Mouse (Mus musculus): ENCODE results near the gene Gm4907. TPM values are rescaled to one million over a fixed set of nuclear protein-coding genes. Genes with fewer than 3 reads are reported as not detected.
"Not testable (repeated sequence)": the region's sequence is repeated elsewhere in the genome, so short reads cannot be mapped to it uniquely, and the experiment has no call there.

The Gm4907 gene
- not detected in 2 replicates for polyA plus RNA-seq (2012; rRNA removed)

DNA sequence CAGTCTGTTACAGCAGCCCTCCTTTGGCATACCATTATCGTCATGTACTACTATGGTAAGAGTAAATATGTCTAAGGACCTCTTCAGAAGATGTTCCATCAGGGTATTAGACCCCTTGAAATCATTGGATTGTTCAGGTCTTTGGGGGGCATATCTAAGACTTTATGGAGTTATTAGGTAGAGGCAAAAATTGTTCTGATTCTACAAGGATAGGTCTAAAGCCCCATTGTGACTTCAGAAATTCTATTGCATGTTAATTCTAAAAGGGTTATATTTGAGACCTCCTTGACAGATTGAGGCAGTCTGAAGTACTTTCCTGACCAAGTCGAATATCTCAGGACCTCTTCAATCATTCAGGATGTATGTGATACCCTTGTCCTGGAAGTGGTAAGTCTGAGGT lies at the start of gene Gm4907:
Gm4907 (plus strand) TSS at position 301 of the 400 bp plus-strand sequence.
- not testable (repeated sequence) for DNase-seq (ENCODE audit: low spot score)

- DNase-seq (ENCODE audit: low spot score), result not testable (repeated sequence)
Observed at GRCm38 (mm10) chrX:23833784-23834183, 48.6 kb upstream of the Gm4907 start.

DNA sequence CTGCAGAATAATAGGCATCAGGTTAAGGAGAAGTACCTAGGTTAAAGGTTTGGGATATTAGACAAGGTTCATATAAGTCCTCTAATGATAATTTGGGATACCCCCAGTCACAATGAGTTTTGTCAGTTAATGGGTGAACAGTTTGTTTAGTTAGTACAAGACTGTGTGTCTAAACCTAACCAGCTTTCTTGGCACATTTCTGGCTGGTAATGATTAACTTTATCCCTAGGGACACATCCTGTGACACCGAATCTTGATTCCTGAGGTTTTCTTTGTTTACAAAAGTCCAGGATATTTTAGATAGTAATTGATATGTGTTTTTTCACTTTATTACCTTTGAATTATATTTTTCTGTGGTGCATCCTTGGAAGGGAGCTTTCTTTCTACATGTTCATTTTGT lies 41.4 kb upstream of the Gm4907 start:
- no peak for DNase-seq (ENCODE audit: low spot score)

DNA sequence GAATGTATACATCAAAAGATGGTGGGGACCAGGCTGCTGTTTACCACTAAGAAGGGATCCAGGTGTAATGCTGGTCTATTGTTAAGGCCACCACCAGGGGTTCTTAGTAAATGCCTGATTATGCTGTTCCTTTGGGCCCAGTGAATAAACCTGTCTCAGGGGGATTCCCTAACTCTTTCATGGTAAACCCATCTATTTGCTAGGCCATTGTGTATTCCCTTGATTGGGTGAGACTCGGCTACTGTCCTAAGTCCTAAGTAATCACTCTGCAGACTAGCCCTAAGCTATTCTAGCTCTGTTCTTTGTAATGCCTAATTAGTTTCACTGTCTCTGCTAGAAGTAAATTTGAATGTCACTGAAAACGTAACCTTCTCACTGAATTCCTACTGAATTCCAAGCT lies 71.8 kb downstream of the Gm4907 start:
- no peak for DNase-seq (ENCODE audit: low spot score)

Other genes starting within 250 kb of the Gm4907 start
- 7.6 and 9.0 TPM in 2 replicates for gene Wdr44, start 189.5 kb upstream of the Gm4907 start, polyA plus RNA-seq (2012; rRNA removed)
- not detected in 2 replicates for gene Gm4985, start 76.4 kb downstream of the Gm4907 start, polyA plus RNA-seq (2012; rRNA removed)

Measured in urinary bladder, adult 2 months (tissue).